Mouse (Mus musculus): ENCODE results near the gene Gsg1.

The Gsg1 gene

DNA sequence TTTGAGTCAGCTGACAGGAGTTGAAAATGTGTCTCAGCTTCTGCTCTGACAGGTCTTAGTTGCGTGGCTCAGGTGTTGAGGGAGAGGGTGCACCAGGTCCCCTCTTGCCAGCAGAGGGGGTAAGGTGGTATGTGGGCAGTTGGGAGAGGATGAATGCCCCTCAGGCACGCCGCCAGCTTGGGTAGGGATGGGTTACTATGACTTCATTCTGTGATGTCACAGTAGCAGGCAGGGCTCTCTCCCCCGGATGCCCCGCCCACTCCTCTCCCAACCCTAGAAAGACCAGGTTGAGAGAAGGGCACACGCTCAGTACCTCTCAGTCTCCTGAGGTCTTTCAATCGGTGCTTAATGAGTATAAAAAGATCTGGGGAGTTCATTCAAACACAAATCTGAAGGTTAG, at the start of gene Gsg1:
Gene Gsg1, minus strand, starts transcription at position 199 of the 400 bp plus-strand sequence.
- no peak for DNase-seq (ENCODE audit: low spot score)

DNA sequence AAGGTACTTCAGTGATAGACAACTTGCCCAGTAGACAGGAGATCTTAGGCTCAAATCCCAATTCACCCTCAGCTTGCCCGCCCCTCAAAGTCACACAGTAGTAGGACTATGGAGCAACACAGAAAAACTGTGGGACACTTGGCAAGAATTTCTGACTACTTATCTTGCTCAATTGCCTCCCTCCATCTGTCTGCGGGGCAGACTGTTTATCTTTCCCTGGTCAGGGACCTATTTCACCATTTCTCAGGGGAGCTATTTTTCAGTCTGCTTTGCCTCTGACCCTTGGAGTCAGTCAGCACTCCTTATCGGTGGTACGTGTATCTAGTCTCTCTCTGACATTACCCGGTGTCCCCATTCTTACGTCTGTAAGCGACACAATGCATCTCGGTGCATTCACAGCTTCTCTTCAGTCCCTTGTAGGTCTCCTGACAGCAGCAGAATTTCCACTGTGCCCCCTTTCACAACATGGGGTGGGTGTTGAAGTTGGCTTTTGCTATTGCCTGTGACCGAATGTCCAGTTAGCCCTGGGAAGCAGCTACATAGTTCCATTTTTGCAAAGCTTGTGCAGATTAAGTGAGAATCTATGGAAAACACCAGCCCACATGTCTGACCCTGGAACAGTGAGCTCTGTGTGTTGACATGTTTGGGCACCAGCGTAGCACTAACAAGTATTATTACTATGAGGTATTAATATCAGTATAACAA, 48.4 kb upstream of the Gsg1 start:
- DNase-seq (ENCODE audit: low spot score) = peak; percentile 84

DNA sequence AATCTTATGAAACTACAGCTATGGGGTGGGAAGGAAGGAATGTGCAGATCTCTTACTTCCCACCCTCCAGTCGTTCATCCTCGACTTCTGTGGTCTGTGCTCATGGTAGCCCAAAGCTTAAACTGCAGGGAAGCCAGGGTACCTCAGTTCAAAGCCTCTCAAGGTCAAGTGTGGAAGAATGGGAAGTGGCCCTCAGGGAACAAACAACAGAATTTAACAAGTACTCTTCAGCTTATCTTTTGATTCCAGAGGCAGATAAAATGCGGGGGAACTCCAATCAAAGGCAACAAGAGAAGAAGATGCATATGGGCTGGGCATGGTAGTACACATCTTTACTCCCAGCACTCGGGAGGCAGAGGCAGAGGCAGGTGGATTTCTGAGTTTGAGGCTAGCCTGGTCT, 46.3 kb upstream of the Gsg1 start:
- no peak for DNase-seq (ENCODE audit: low spot score)

DNA sequence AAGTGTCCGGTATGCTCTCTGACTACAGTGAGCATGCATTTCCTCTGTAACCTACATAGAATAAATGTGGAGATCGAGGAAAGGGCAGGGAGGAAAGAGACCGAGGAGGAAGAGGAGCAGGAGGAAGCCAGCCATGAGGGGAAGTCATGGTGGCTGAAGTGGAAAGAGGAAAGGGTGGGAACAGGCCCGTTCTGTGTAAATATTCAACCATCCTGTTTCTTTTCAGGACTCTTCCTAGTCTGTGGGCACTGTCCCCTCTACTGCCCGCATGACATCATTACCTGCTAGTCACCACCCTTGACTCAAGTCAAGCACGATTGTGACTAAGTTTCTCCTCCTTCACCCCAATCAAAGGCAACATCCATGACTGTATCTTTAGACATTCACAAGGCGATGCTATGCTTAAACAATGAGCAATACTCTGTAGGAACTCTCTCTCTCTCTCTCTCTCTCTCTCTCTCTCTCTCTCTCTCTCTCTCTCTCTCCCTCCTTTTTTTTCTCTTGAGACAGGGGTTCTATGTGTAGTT, 44.9 kb upstream of the Gsg1 start:
- DNase-seq (ENCODE audit: low spot score) = no peak

DNA sequence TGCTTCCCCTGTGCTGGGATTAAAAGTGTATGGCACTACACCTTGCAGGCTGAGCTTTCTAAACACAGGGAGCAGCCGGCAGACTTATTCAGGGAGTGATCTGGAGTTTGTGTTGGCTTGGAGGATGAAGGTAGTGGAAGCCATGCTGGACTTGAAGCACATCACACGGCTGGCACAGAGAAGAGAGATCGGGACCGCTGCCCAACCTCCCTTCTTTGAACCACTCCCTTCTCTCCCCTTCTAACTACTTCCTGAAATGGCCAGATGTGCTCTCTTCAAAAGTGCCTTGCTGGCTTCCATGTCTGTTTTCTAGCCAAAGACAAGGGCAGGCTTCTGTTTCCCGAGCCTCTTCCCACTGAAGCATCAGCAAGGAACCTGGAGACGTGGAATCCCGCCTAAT, 43.4 kb upstream of the Gsg1 start:
- no peak for DNase-seq (ENCODE audit: low spot score)

DNA sequence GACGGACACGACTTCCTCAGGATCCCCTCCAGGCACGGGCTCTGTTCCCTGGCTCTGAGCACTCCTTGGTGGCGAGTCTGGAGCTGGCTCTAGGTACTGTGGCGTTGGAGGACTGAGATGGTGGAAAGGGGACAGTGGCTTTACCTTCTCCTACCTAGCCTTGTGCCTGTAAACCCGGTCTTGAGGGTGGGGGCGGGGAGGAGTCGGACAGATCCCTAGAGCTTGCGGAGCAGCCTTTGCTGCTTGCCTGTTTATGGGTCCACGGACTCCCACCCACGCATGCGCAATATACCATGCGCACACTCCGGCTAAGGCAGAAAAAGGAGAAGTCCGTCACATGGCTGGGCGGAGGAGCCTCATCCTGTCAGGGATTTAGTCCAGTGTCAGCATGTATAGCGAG, 42.1 kb upstream of the Gsg1 start:
- no peak for DNase-seq (ENCODE audit: low spot score)

DNA sequence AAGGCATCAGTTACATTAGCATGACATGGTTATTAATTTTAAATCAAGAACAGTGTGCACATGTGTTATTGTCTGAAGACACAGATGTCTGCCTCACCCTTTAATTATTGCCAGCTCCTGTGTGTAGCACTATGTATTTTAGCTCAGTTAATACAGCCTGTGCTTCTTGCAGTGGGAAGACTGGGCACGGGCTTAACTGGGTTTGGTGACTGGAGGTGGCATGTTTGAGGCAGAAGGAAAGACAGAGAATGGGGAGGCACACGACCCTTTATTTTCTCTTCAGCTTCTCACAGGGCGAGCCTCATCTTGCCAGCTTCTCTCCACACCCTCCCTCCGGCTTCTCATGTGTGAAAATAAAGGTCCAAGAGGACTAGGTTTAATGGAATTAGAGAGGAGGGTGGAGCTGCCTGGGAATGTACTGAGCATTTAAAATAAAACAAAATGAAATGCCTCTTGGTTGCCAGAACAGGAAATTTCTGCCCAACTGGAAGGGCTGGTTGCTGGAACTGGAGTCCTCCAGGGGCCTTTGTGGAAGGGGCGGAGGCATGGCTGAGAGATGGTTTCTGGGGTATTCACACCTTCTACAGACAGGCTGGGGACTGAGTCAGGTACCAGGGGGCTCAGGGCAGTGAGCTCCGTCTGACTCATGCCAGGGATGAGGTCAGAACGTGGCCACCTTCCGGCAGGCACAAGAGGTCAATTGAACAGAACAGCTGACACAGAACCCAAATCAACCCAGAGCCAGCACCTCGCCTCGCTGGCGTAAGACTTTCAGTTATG, 41.1 kb upstream of the Gsg1 start:
- DNase-seq (ENCODE audit: low spot score) = peak; percentile 61

DNA sequence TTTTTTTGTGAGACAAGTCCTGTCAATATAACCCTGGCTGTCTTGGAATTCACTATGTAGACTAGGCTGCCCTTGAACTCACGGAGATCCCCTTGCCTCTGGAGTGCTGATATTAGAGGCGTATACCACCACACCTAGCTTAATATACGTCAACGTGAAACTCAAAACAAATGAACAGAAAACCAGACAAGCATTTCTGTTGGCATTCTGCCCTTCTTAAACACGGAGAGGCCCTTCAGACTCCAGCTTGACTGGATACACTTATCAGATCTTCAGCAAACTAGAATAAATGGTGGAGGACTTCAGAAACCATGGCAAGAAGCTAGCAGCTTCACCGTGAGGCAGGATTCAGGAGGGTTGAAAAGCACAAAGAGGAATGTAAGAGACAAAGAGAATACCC, 40.0 kb upstream of the Gsg1 start:
- no peak for DNase-seq (ENCODE audit: low spot score)

DNA sequence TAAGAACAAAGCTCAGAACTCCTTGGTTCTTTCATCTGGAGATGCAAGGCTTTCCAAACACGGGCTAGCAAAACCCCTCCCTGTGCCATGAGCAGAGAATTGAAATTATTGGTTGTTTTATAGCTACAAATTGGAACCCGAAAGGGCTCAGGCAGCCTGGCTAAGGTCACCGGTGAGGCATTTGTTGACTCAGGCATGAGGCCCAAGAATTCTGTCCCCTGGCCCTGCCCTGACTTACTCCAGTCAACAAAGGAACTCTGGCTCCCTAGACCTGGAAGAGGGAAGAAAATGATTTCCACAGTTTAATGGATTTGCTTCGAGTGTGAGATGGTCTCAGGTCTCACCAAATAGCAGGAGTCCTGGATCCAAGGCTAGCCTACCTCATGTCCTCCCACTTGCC, 38.2 kb upstream of the Gsg1 start:
- peak; percentile 77 for DNase-seq (ENCODE audit: low spot score)

DNA sequence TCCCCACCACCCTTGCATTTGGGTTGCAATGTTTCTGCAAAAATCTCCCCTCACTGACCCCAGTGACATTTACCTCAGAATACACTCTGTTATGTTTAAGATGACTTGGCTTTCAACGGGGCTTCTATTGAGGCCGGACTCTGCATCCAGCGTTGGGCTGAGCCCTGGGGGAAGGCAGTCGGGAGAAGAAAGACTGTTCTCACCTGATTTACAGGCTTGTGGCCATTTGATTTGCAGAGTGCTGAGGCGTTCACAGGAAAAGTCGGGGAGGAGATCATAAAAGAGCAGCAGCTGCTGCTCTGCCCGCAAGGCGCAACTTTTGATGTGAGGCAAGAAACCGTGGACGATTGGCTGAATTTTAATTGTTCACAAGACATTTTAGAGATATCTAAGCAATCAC, 25.7 kb upstream of the Gsg1 start:
- DNase-seq (ENCODE audit: low spot score) = no peak

DNA sequence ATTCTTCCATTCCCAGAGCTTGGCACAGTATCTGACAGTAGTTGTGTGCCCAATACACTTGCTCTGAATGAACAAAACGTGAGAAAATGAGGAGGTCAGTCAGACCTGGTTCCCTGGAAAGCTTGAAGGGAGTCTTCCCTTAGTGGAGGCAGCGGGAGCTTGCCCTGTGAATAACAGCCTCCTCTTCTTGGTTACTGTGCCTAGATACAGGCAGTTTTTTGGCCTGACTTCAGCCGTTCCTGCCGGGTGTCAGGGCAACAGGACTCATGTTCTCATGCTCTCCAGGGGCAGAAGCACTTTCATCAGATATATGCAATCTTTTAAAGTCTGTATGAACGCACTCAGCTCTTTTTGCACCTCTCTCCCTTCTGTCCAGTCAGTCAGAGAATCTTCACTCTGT, 25.1 kb upstream of the Gsg1 start:
- DNase-seq (ENCODE audit: low spot score) = no peak

DNA sequence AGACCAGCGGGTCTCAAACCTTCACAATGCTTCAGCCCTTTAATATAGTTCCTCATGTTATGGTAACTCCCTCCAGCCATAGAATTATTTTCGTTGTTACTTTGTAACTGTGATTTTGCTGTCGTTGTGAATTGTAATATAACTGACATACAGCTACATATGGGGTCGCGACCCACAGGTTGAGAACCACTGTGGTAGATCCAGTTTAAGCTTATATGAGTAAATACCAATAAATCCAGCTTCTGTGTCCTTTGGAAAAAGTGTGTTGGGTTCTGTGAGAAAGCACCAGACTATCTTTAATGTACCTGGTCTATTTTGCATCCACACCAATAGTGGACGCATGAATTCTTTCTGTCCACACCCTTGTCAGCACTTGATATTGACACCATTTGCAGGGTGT, 24.2 kb upstream of the Gsg1 start:
- no peak for DNase-seq (ENCODE audit: low spot score)

DNA sequence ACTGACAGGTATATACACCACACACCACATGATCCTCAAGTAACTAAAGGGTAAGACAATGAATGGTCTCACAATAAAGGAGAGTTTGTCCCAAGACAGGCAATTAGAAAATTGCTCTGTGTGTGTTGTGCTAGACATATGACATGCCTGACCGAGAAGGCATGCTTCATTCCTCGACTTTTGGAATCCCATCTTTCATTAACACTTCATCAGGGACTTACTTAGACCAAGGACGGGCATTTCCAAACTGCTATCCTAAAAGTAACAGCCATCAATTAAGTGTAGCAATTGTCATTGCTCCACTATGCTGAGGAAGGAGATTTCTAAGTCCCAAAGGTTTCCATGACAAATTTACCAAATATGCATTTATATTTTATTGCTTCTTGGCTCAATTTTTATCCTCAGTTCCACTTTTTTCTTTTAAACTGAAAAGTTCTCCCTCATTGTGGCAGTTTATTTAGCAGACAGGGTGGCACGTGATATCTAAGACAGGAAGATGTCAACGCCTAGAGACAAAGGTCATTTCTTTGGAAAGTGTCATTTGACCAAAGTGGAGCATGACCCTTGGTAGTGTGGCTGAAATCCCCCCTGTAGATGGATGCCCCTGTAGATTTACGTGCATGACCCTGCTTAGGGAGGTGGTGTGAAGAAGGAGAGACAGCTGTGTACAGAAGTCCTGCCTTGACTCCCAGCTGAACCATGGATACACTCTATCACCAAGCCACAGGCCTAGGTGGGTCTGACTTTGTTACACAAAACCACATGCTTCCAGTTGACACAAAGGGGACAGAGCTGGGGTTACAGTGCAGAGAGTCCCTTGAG, 22.5 kb upstream of the Gsg1 start:
- no peak for DNase-seq (ENCODE audit: low spot score)

DNA sequence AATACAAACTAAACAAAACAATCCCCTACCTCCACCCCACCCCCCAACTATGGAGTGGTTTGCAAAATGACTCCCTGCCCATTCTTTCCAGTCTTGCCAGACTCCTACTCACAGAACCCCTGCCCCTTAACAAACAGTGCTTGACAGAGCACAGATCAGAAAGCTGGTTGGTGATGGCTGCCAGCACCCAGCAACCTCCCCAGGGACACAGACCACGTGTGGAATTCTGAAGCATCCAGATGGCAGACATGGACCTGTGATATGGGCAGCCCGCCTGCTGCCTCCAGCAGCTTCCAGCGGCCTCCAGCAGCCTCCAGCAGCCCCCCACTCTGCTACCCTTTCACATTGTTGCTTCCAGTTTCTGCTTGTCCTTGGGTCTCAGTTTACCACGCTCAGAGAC, 21.1 kb upstream of the Gsg1 start:
- DNase-seq (ENCODE audit: low spot score) = no peak

DNA sequence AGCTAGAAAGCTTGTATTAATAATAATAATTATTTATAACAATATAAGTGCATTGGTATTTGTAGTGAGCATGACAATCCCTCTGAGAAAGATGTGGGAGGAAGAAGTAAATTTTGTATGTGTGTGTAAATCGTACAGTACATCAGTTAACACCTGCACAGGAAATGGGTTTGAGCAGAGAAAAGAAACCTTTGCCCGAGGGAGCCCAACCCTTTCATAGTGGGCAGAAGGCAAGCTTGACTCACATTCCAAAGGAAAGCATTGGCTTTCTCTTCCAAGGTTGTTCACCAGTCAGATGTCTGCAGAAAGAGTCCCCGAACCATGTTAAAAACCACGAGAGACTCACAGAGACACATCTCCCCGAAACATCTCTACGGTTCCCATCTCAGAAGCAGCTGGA, 18.9 kb upstream of the Gsg1 start:
- no peak for DNase-seq (ENCODE audit: low spot score)

DNA sequence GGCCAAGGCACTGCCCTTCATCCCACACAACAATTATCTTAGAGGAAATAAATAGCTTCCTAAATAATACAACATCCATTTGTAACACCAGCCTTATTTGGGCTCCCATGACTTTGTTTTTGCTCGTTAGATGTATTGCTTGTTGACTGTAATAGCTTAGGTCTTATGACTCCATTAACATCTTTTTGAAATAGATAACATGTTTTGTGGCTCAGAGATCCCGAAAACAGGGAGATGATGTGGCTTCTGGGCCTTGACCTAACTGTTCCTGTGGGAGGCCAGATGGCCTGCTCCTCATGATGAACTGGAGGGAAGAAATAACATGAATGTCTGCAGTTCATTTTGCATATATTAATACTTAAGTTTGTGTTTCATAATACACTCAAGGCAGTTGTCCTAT, 17.6 kb upstream of the Gsg1 start:
- no peak for DNase-seq (ENCODE audit: low spot score)

DNA sequence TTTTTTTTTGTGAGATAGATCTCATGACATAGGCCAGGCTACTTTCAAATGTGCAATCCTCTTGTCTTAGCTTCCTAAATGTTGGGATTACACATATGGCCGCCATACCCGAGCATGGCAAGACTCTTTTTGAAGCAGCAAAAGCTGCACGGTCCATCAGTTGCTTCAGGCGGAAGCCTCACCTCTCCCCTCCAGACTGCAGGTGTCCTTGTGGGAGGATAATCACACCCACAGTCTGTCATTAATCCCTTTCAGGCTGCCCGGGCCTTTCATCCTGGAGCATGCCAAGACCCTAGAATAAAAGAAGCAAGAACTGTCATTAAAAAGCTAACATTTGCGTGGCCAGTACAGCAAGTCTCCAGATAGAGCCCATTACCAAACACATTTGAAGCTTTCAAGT, 15.5 kb upstream of the Gsg1 start:
- DNase-seq (ENCODE audit: low spot score) = no peak

DNA sequence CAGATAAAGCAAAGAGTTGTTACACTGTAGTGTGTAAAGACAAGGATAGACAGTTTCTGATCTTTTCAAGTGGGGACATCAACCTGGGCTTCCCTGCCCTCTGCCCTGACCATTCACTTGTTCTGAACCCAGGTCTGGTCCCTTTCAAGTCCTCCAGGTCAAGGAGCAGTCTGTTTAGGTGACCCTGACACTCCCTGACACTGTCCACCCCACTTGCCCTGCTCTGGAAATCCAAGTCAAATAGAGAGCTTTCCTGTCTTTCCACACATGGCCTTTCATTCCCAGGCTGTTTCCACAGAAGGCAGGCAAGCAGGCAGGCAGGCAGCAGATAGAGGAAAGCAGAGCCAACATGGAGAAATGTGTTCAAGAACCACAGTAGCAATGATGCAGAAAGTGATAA, 14.2 kb upstream of the Gsg1 start:
- DNase-seq (ENCODE audit: low spot score) = no peak

DNA sequence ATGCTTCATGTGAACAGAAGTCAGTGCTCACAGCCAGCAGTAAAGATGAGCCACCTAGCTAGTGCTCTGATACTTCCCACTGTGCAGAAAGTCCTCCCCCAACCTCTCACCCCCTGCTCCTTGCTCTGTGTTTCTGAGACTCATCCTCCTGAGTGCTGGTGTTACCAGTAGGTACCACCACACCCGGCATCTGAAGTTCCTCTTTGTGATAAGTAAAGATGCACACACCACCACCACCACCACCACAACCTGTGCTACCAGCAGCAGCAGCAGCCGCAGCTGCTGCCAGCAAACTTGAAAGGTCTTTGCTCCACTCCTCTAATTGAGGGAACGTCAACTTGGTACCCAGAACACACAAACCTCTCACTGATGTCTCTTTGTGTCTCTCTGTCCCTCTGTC, 13.1 kb upstream of the Gsg1 start:
- DNase-seq (ENCODE audit: low spot score) = no peak

DNA sequence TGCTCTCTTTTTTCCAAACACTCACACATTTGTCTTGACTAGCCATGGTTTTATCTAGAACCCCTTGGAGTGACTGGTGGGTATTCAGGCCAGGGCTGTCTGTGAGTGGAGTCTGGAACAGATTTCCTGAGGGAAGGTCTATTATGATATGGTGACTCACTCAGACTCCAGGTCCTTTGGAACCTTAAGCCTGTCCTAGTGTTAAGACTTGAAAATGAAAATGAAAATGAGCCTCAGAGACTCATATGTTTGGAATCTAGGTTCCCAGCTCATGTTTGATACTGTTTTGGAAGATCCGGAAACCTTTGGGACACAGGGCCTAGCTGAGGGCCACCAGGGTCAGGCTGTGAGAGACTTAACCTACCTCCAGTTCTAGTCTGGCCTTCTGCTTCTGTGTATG, 11.9 kb upstream of the Gsg1 start:
- DNase-seq (ENCODE audit: low spot score) = no peak

DNA sequence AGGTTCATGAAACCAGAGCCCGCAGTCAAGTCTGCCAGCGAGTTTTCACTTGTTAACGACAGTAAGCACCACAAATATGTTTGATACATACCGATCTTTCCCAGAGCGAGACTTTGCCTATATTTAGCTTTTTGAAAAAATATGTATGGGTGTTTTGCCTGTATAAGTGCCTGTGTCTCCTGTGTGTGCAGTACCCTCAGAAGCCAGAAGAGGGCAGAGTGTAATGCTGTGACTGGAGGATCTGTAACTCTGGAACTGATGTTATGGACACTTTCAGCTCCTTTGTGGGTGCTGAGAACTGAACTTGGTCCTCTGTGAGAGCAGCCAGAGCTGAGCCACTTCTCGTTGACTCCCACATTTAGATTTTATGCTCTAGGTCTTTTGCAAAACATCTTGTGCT, 10.0 kb upstream of the Gsg1 start:
- DNase-seq (ENCODE audit: low spot score) = no peak

DNA sequence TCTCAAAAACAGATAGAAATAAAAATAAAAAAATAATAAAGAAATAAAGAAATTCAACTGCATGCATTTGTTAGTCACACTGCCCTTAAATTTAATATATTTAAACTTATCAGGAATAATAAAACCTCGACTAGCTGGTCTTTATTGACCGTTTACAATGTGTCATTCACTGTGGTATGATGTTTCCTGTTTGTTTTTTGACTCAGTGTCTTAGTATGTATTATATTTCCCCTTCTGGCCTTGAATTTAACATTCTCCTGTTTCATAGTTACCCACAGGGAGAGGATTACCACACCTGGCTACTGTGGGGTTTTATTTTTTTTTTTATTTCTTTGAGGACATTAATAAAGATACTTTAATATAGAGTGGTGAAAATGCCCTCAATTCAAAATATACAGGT, 8.4 kb upstream of the Gsg1 start:
- no peak for DNase-seq (ENCODE audit: low spot score)

DNA sequence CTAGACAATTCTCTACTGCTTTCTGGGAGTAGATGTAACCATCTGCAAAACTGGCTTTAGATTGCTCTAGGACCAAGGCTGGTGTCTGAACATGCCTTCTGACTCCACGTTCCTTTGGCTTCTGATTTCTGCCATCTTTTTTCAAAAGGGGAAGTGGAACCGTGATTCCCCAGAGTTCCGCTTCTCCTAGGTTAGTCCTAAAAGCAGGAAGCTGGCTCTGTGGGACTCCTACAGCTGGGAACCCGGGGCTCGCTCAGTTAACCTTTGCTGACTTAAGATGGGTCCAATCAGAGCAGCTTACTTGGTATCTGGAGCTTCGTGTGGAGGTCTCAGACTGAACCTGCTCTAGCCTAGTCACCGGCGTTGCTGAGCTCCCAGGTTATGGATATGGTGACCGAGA, 7.0 kb upstream of the Gsg1 start:
- no peak for DNase-seq (ENCODE audit: low spot score)
